Mouse (Mus musculus): ENCODE data around the gene Otud7b.
A peak's percentile ranks its signal among the peaks of the same experiment; 100 is the strongest.
"Not testable (repeated sequence)": the region's sequence is repeated elsewhere in the genome, so short reads cannot be mapped to it uniquely, and the experiment has no call there.

Gene Otud7b

GRCm38 (mm10) chr3:96179531-96179930, 75.2 kb downstream of the Otud7b start:
- DNase-seq (ENCODE audit: low read depth, low spot score): peak; percentile 30

DNA sequence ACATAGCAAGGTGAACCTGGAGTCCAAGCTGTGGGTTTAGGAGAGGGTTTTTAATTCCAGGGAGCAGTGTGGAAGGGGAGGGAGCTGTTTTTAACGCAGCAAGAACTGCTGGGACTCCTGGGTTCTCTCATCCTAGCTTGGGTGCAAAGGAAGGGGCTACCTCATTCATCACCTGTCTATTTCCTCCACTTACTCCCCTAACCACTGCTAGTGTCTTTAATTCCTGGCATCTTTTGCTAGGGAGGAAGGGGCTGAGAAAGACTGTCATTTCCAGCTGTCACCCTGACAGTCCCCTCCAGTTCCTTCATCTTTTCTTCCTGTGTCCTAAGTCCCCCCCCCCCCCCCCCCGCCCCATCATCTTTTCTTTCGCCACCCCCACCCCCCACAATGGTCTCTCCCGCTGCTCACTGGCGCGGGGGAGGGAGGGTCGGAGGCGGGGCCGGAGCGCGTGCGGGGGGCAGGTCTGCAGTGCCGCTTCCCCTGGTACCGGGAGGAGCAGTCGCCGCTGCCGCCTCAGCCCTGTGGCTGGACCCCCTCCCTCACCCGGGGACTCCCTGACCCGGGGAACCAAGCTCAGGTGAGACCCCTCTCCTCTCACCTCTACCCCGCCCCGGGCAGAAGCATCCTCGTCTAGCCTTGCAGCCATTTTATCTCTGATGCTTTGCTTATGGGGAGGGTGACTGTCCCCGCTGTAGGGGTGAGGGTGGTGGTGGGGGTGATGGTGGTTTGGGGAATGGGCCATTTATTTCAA, 76.6 kb downstream of the Otud7b start, which contains the start of gene Sv2a:
Sv2a (plus strand) TSS at position 425 of the 751 bp plus-strand sequence.
- no peak for DNase-seq (ENCODE audit: low read depth, low spot score)

DNA sequence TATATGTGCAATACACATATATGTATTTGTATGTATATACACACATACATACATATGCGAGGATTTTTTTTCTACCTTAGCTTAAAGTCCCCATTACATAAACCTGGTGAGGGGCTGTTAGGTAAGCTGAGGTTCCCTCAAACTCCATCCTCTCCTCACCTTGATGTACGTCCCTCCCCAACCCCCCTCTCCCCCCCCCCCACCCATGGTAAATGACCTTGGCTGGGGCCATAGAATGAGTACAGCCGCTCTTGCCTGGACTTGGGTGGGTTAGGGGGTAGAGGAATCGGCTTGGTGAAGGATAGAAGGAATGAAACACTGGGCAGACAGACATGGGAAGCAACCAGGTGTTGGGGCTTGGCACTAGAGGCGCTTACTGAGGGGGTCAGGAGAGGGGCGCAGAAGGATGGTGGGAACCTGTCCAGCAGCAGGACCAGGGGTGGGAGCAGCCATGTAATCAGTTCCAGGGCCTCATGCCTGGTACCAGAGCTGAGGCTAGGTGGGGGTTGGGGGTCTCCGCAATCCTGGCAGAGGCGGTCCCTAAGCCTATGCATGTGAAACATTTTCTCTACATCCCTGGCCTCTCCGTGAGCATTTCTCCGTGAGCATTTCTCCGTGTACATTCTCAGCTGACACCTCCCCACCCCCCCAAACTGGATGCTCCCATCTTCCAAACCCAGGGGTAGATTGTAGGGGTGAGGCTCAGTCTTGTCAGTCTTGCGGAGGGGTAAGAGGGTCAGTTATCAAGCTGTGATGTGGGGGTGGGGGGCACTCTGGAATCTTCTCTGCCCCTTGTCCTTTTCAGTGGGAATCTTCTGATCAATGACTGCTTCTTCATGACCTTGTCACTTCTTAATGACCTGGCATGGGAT, 77.4 kb downstream of the Otud7b start:
- no peak for DNase-seq (ENCODE audit: low read depth, low spot score)

DNA sequence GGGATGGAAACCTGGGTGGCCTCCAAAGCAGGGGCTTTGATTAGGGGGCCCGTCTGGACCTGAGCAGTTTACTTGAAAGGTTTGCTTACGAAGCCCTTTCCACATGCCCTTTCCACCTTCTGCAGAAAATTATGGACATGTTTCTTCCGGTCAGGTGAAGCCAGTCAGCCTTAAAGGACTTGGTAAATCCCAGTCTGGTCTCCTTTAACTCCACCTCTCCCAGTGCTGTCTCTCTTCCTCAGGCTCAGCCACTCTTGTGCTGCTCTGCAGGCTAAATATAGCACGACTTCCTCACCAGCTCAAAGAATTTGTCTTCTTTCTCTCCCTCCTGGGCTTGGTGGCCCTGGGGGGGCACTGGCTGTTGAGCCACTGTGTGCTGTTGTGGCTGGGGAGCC, 78.1 kb downstream of the Otud7b start:
- no peak for DNase-seq (ENCODE audit: low read depth, low spot score)

- DNase-seq (ENCODE audit: low read depth, low spot score): no peak
Observed at GRCm38 (mm10) chr3:96192977-96193376, 88.7 kb downstream of the Otud7b start.

DNA sequence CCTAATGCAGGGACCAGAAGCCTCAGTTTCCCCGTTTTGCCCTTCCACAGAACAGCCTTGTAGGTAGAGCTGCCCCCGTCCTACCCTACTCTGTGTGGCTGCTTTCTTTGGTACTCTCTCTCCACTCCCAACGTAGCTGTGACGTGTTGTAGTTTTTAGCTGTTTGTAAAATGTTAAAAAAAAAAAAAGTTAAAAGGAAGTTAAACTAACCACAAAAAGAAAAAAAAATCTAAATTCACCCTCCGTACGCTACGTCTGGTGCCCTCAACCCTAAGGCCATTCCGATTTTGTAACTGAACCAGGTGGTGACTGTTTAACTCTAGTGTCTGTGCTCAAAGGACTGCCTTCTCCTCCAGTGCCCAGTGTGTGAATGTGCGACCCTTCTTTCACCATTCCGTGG, 90.6 kb downstream of the Otud7b start:
- DNase-seq (ENCODE audit: low read depth, low spot score): no peak

GRCm38 (mm10) chr3:96195616-96196313, 91.4 kb downstream of the Otud7b start:
- DNase-seq (ENCODE audit: low read depth, low spot score): no peak

DNA sequence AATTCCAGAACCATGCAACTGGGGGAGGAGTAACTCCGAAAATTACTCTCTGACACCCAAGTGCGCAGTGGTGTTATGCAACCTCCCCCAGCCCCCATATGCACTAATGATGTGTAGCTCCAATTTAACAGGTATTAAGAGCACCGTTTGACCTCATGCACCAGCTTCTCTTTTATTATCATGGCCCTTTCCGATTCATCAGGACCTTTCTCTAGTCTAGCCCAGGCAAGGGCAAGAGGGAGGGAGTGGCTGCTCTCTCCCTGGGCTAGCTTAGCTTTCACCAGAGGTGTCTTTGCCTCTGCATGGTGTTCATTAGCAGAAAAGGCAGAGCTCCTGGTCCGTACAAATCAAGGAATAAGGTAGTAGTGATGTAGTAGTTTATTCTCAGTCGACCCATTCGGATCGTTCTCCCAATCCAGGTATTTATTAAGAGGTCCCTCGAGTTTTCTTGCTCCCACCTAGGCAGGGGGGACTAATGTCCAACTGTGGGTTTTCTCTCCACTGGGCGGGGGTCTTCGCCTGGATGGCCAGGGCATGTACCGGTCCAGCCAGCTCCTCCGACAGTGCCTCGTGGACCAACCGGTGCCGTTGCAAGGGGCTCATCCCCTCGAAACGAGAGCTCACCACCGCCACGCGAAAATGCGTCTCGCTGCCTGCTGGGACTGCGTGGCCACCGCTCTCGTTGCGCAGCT, 92.3 kb downstream of the Otud7b start:
- DNase-seq (ENCODE audit: low read depth, low spot score): no peak

DNA sequence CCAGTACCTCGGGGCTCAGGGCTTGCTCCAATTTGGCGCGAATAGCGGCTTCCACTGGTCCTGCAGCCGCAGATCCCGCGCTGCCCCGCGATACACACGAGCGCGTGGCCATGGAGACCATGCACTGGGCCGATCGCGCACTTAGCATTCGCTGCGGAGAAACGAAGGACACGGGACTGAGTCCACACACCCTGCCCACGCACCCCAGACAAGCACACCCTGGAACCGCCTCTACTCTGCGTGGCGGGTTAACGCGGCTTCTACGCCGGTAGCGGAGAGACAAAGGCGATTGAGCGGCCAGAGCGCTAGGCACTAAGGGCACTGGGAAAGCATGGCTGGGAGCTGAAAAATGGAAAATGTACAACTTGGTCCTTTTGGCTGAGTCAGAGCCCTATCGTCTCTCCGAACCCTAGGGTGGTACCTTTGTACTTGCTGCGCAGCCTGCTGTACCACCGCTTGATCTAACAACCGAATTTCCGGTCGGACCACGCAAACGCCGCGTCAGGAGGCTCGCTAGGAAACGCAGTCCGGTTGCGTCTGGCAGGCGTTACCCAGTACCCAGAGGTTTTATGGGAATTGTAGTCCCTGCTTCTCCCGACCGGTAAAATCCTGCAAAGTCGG, 92.9 kb downstream of the Otud7b start:
- DNase-seq (ENCODE audit: low read depth, low spot score): peak; percentile 95

- DNase-seq (ENCODE audit: low read depth, low spot score): peak; percentile 50
Observed at GRCm38 (mm10) chr3:96198181-96198580, 93.9 kb downstream of the Otud7b start.

- DNase-seq (ENCODE audit: low read depth, low spot score): not testable (repeated sequence)
Observed at GRCm38 (mm10) chr3:96198601-96199251, 94.4 kb downstream of the Otud7b start.

DNA sequence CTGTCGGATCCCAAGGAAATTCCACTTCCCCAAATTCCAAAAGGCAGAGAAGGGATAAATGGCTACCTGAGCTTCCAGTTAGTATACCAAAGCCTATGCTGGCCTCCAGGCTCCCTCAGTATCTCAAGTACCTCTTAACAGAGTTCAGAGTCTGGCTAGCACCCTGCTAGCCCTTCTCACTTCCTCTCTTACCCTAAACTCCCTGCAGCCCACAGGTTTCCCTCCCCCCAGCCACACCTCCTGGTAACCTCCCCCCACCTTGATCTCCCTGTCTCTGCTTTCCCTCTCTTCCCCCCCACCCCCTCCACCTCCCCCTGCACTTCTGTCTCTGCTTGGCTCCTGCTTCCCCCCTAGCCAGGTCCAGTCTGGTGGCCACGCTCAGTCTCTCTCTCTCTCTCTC, 95.4 kb downstream of the Otud7b start:
- DNase-seq (ENCODE audit: low read depth, low spot score): no peak

GRCm38 (mm10) chr3:96207819-96208218, 103.5 kb downstream of the Otud7b start:
- DNase-seq (ENCODE audit: low read depth, low spot score): peak; percentile 53

DNA sequence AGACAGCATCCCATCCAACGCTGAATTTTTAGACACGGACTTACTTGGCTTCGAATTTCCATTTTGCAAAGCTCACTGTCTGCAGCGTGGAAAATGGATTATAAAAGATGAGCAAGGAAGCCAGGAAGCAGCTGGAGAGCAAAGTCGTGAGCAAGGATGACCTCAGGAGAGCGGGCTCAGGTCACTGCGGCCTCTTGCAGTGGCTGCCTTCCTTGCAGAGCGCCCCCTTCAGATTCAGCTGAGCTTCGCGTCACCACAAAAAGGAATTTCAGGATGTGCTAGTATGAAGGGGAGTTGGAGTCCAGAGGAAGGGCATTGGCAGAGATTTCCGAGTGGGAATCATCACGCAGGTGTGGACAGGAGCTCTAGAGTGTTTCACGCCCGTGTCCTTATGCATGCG, 104.9 kb downstream of the Otud7b start:
- DNase-seq (ENCODE audit: low read depth, low spot score): no peak

Data from 3T3-L1 (cell line).